Mouse (Mus musculus) MEL (cell line): ENCODE measurements around the gene Olfr1025-ps1.

Experiments used
- EP300 ChIP-seq, 2 experiments: IDR thresholded peaks; 2 replicates each; pipeline ENCODE4 v1.6.1; 2011; ENCODE audit warnings: improper control_type of control experiment in 2 of 2, low read length in 2 of 2, low read depth in 1 of 2, mild to moderate bottlenecking in 1 of 2
- JUND ChIP-seq: IDR thresholded peaks from 2 replicates; pipeline ENCODE4 v1.6.1; 2011; ENCODE audit warnings: low read depth, mild to moderate bottlenecking, improper control_type of control experiment, low read length
- TAL1 ChIP-seq: IDR thresholded peaks from 2 replicates; pipeline ENCODE4 v1.6.1; 2012; ENCODE audit warnings: mild to moderate bottlenecking, inconsistent platforms, low read length, moderate library complexity, mixed read lengths
- TCF12 ChIP-seq: IDR thresholded peaks from 2 replicates; pipeline ENCODE4 v1.6.1; 2014; ENCODE audit warnings: low read depth, mild to moderate bottlenecking, inconsistent platforms, low read length, improper control_type of control experiment, moderate library complexity
- ZC3H11A ChIP-seq: IDR thresholded peaks from 2 replicates; pipeline ENCODE4 v1.6.1; 2012; ENCODE audit warnings: low read depth, mild to moderate bottlenecking, inconsistent platforms, low read length, improper control_type of control experiment
- ZKSCAN1 ChIP-seq: IDR thresholded peaks from 2 replicates; pipeline ENCODE4 v1.6.1; 2012; ENCODE audit warnings: low read depth, mild to moderate bottlenecking, inconsistent platforms, low read length, improper control_type of control experiment, moderate library complexity
- ZMIZ1 ChIP-seq: IDR thresholded peaks from 2 replicates; pipeline ENCODE4 v1.6.1; 2012; ENCODE audit warnings: low read depth, mild to moderate bottlenecking, inconsistent platforms, low read length, improper control_type of control experiment, moderate library complexity
- ZNF384 ChIP-seq: IDR thresholded peaks from 2 replicates; pipeline ENCODE4 v1.6.1; 2012; ENCODE audit warnings: low read depth, mild to moderate bottlenecking, inconsistent platforms, low read length, improper control_type of control experiment

- TF ChIP-seq JUND (no peak), EP300 (IDR thresholded peaks at IDR 0.05; ENCODE audit: low read depth in 1 of 2, low read length in 2 of 2) (no peak), ZNF384 (no peak), TAL1 (no peak), ZMIZ1 (no peak), ZKSCAN1 (no peak), ZC3H11A (no peak), TCF12 (no peak)
These were observed 10.0 kb upstream of the Olfr1025-ps1 start, which contains the start of gene Olfr1024 for GRCm38 (mm10) chr2:85904952-85905351.
